Mouse (Mus musculus): ENCODE data around the gene Nek2. TPM values are rescaled to one million over a fixed set of nuclear protein-coding genes. Genes with fewer than 3 reads are reported as not detected.

Nek2 gene
- polyA plus RNA-seq, 1 experiment = not detected

DNA sequence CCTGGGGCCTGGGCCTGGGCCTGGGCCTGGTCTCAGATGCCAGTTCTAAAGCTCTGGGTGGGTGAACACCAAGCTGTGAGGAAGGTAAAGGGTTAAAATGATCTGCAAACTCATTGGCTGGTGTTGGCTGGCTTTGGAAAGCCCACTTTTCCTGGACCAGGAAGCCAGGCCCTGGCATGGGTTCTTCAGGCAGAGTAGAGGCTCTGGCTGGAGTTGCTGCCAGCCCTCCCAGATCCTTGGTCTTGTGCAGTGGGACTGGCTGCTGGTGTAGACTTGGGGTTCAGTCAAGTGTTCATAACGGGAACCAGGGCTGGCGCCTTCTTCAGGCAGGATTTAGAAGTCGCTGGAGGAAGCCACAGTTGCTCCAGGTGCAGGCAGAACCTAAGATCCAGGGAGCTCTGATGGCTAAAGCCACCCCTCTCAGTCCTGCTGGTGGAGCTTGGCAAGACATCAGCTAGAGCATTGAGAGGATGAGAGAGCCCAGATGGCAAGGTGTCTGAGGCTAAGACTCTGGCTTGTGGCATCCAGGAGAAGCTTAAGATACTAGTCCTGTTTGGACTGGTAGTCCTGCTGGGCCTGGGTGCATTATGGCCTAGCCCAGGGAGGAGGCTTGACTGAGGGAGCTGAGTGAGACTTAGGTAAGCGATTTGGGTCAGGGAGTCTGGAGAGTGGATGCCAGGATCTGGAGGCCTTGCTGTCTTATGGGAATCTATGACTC is 42.7 kb downstream of the Nek2 start:
- H3K4me1 ChIP-seq (ENCODE audit: control insufficient read depth, insufficient read depth, low read length) = no peaks in the 10 kb centered on the region; the same call in 1 of the 2 replicates
- 77% methylated on average over 4 of the region's 4 CpGs for WGBS
- H3K4me3 ChIP-seq (ENCODE audit: insufficient read depth, low read depth, low read length) = no peak overlapping the region
- H3K27ac ChIP-seq (ENCODE audit: insufficient read depth, low read depth, low read length) = no peak overlapping the region
- no peak for TF ChIP-seq CTCF (IDR thresholded peaks at IDR 0.05; ENCODE audit: insufficient read depth, low read depth, low read length)

DNA sequence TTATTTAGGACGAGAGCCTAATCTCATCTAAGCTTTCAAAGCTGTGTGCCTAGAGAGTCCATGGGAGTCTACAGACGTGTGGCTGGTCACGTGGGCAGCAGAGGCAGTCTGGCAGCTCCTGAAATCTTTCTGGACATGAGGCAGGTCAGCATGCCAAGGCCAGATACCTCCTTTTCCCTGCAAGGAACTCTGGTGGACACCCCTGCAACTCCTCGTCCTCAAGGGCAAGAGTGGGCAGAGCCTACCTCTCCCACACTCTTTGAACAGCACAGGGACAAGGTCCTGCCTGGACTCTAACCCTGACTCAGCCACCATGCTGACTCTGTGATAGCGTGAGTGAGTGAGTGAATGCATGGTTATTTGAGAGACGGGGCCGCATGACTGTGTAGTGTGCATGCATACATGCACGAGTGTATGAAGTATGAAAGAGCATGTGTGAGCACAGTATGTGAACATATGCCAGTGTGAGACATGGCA is 43.3 kb downstream of the Nek2 start:
- H3K27ac ChIP-seq (ENCODE audit: insufficient read depth, low read depth, low read length) = no peak overlapping the region
- H3K4me3 ChIP-seq (ENCODE audit: insufficient read depth, low read depth, low read length) = no peak overlapping the region
- WGBS = 88% methylated on average over 8 of the region's 8 CpGs
- TF ChIP-seq POLR2A (IDR thresholded peaks at IDR 0.05; ENCODE audit: insufficient read depth, low read depth, low read length) (no peak), CTCF (IDR thresholded peaks at IDR 0.05; ENCODE audit: insufficient read depth, low read depth, low read length) (no peak)
- no peaks in the 10 kb centered on the region; the same call in 1 of the 2 replicates for H3K4me1 ChIP-seq (ENCODE audit: control insufficient read depth, insufficient read depth, low read length)

DNA sequence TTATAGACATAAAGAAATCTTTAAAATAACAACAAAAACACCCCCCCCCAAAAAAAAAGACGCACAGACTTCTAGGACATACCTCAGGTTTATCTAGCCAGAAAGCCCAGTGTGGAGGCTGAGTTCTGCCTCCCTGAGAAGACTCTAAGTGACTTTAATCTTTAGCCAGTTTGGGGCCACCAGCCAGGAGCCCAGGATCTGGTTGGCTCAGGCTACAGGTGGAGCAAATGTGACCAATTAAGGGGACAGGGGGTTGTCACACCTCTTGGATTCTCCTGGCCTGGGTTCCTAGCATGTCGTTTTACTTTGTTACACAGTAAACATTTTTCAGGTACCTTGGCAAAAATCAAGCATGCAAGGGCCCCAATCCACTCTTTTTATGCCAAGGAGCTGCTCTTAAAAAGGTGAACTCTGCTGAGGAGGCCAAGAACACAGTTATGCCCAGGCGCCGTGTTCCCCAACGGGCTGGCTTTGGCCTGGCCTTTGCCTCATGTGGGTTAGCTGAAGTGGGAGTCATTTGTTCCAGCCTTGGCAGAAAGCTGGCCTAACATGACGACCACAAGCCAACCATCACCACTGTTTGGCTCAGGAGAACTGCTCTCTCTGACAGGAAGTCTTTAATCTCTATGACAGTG is 50.9 kb downstream of the Nek2 start:
- 89% methylated on average over 6 of the region's 6 CpGs for WGBS
- no peak overlapping the region for H3K4me3 ChIP-seq (ENCODE audit: insufficient read depth, low read depth, low read length)
- H3K4me1 ChIP-seq (ENCODE audit: control insufficient read depth, insufficient read depth, low read length) = 0 out of 2 replicates have a peak, but pooled peaks cover 2% of the 10 kb centered on the region
- TF ChIP-seq POLR2A (IDR thresholded peaks at IDR 0.05; ENCODE audit: insufficient read depth, low read depth, low read length) (no peak), CTCF (IDR thresholded peaks at IDR 0.05; ENCODE audit: insufficient read depth, low read depth, low read length) (no peak)
- H3K27ac ChIP-seq (ENCODE audit: insufficient read depth, low read depth, low read length) = no peak overlapping the region

DNA sequence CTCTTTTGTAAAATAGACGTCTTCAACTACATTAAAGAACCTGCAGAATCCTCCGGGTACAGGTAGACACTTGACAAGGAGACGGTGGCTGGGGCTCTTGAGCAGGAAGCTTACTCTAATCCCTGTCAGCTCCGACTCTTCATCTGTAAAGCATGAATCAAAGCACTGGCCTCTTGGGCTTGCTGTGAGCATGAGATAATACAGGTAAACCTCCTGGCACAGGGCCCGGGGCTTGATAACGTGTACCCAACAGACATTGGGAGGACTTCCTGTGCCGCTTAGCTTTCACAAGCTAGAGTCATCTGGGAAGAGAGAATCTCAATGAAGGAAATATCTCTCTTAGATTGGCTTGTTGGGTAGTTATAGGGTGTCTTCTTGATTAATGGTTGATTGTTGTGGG is 53.8 kb downstream of the Nek2 start:
- Histone ChIP-seq H3K27ac (ENCODE audit: insufficient read depth, low read depth, low read length) (no peak overlapping the region), H3K4me1 (ENCODE audit: control insufficient read depth, insufficient read depth, low read length) (peaks cover 10% of the 10 kb centered on the region; the same call in 1 of the 2 replicates), H3K4me3 (ENCODE audit: insufficient read depth, low read depth, low read length) (no peak overlapping the region)
- WGBS = 93% methylated on average over 7 of the region's 7 CpGs
- no peak for TF ChIP-seq POLR2A (IDR thresholded peaks at IDR 0.05; ENCODE audit: insufficient read depth, low read depth, low read length)
- TF ChIP-seq CTCF (IDR thresholded peaks at IDR 0.05; ENCODE audit: insufficient read depth, low read depth, low read length) = no peak

DNA sequence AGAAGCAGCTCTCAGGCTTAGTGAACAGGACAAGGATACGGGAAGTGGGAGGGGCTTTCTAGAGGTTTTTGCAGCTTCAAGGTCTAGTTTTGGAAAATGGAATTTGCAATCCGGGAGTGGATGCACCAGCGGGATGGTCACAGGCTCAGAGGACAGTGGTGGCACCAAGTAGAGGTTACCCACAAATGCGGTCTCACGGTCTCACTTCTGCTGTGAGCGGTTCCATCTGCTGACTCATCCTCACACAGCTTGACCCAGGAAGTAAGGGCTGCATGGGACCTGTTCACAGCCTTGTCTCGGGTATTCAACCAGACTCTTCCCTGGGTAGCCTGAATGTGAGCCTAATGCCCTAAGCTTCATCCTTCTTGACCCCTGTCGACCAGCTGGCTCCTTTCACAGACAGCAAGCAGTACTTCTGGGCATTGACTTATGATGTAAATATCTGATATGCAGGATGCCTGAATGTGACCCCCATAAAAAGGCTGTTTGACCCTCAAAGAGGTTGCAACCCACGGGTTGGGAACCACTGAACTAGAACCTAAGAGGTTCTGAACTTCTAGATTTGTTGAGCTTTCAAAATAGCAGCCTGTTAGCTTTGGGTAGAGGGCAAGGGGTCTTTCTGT is 54.5 kb downstream of the Nek2 start:
- H3K4me1 ChIP-seq (ENCODE audit: control insufficient read depth, insufficient read depth, low read length) = peaks cover 10% of the 10 kb centered on the region; the same call in 1 of the 2 replicates
- 82% methylated on average over 9 of the region's 9 CpGs for WGBS
- TF ChIP-seq POLR2A (IDR thresholded peaks at IDR 0.05; ENCODE audit: insufficient read depth, low read depth, low read length) (no peak), CTCF (IDR thresholded peaks at IDR 0.05; ENCODE audit: insufficient read depth, low read depth, low read length) (no peak)

DNA sequence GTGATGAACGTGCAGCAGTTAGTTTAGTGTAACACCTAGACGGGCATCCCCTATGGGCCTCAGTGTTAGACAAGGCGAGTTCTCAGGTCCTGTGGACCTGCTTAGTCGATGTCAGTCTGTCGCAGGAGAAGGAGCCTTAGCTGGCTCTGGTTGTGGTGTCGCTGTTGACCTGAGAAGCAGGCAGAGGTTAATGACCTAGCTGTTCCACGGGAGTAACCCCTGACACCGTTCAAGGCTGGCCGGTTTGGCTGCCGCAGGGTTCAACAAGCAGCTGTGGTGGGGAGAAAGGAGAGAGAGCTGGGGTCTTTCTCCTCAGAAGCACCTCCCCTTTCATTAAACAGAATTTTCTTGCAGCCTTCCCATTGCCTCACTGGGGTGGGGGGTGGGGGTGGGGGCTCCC is 56.4 kb downstream of the Nek2 start:
- Histone ChIP-seq H3K4me1 (ENCODE audit: control insufficient read depth, insufficient read depth, low read length) (peaks cover 10% of the 10 kb centered on the region; the same call in 1 of the 2 replicates), H3K4me3 (ENCODE audit: insufficient read depth, low read depth, low read length) (no peak overlapping the region), H3K27ac (ENCODE audit: insufficient read depth, low read depth, low read length) (no peak overlapping the region)
- TF ChIP-seq CTCF (IDR thresholded peaks at IDR 0.05; ENCODE audit: insufficient read depth, low read depth, low read length) (no peak), POLR2A (IDR thresholded peaks at IDR 0.05; ENCODE audit: insufficient read depth, low read depth, low read length) (no peak)
- 88% methylated on average over 10 of the region's 10 CpGs for WGBS

More for the DNA sequence above, 54.5 kb downstream of the Nek2 start:
- Histone ChIP-seq H3K4me3 (ENCODE audit: insufficient read depth, low read depth, low read length) (no peak overlapping the region), H3K27ac (ENCODE audit: insufficient read depth, low read depth, low read length) (no peak overlapping the region)

DNA sequence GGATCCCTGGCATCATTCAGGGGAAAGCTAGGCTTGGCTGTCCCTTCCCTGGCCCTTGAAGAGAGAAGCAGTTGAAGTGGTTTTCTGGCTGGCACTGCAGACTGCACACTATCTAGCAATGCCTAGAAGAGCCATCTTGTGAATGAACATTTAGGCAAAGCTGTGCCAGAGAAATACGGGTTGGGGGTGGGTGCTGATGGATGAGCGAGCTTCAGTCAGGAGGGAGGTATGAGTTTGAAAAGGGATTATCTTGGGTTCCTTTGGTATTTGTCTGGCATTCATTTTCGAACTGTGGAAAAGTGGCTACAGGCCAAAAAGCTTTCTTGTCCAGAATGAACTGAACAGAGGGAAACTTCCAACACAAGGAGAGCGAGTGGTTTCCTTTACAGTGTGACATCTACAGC is 57.3 kb downstream of the Nek2 start:
- Histone ChIP-seq H3K27ac (ENCODE audit: insufficient read depth, low read depth, low read length) (no peak overlapping the region), H3K4me1 (ENCODE audit: control insufficient read depth, insufficient read depth, low read length) (peaks cover 10% of the 10 kb centered on the region; the same call in 1 of the 2 replicates), H3K4me3 (ENCODE audit: insufficient read depth, low read depth, low read length) (no peak overlapping the region)
- TF ChIP-seq POLR2A (IDR thresholded peaks at IDR 0.05; ENCODE audit: insufficient read depth, low read depth, low read length) (no peak), CTCF (IDR thresholded peaks at IDR 0.05; ENCODE audit: insufficient read depth, low read depth, low read length) (no peak)
- WGBS = 59% methylated on average over 4 of the region's 4 CpGs

DNA sequence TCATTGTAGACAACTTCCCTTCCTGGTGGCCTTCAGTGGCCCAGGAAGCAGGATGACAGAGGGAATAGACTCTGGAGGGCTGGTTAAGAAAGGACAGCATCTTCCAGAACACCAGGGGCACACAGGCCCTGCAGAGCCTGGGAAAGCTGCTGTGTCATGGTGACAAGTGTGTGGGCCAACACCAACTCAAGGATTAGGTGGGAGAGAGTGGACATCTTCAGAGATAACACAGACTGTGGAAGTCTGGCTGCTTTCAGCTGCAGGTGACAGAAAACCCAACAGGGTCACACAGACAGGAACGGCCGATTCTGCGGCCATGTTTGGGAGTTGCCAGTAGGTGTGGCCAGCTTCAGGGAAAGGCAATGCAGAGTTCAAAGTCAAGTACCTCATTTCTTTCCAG is 59.0 kb downstream of the Nek2 start:
- TF ChIP-seq POLR2A (IDR thresholded peaks at IDR 0.05; ENCODE audit: insufficient read depth, low read depth, low read length) (no peak), CTCF (IDR thresholded peaks at IDR 0.05; ENCODE audit: insufficient read depth, low read depth, low read length) (no peak)
- Histone ChIP-seq H3K4me1 (ENCODE audit: control insufficient read depth, insufficient read depth, low read length) (peaks cover 10% of the 10 kb centered on the region; the same call in 1 of the 2 replicates), H3K4me3 (ENCODE audit: insufficient read depth, low read depth, low read length) (no peak overlapping the region), H3K27ac (ENCODE audit: insufficient read depth, low read depth, low read length) (no peak overlapping the region)
- 96% methylated on average over 3 of the region's 3 CpGs for WGBS

All from olfactory bulb, adult 2 months (tissue).